Mouse (Mus musculus) lung, adult 2 months (tissue): ENCODE data around the gene Acad9. TPM values are rescaled to one million over a fixed set of nuclear protein-coding genes. Genes with fewer than 3 reads are reported as not detected.

Experiments used
- DNase-seq: peaks from one replicate; pipeline ENCODE4 v3.0.0; 2022
- H3K4me1 ChIP-seq: fragments of 200-500 bp; 2 replicates; pipeline ENCODE4 v1.6.1; 2011; ENCODE audit warnings: low read length; ENCODE audit not compliant: control insufficient read depth, insufficient read depth
- H3K4me3 ChIP-seq: fragments of 200-500 bp; replicated peaks from 2 replicates; pipeline ENCODE3; 2011; ENCODE audit warnings: low read depth, mild to moderate bottlenecking, control low read depth, low read length; ENCODE audit errors: extremely low read depth
- CTCF ChIP-seq: fragments of 200-500 bp; IDR thresholded peaks from 2 replicates; pipeline ENCODE4 v1.5.1; 2011; ENCODE audit warnings: mild to moderate bottlenecking, low read length, control low read depth; ENCODE audit not compliant: insufficient read depth
- POLR2A ChIP-seq: fragments of 200-500 bp; IDR thresholded peaks from 2 replicates; pipeline ENCODE4 v1.6.1; 2011; ENCODE audit warnings: low read depth, mild to moderate bottlenecking, control low read depth, low read length, borderline replicate concordance; ENCODE audit errors: extremely low read depth
- WGBS: fragments of 180-500 bp; shearing (Covaris S2); methylation state at CpG from one replicate; pipeline ENCODE4 v1.1.7; 2018; 5-methylcytosine and 5-hydroxymethylcytosine counted together
- polyA plus RNA-seq: library from polyadenylated mRNA; depleted of rRNA; stranded (reverse); fragments of >200 nt; gene quantifications from 2 replicates; pipeline ENCODE4 v1.2.3, GENCODE M21; 2012; rRNA removed

Acad9 gene
- 9.6 and 17.1 TPM in 2 replicates for polyA plus RNA-seq

- Histone ChIP-seq H3K4me1 (peaks cover 5% of the 10 kb centered on the region; the same call in 1 of the 2 replicates), H3K4me3 (peak within 1 kb of the TSS; percentile 82)
- TF ChIP-seq CTCF (no peak), POLR2A (peak; percentile 90; the same call in 1 of the 2 replicates)
- peak; percentile 94 for DNase-seq
- under 1% methylated on average over 49 of the region's 49 CpGs for WGBS
Measured at GRCm38 (mm10) chr3:36065843-36066651, at the start of gene Acad9. Gene Acad9 (plus strand): TSS chr3:36065979.

GRCm38 (mm10) chr3:36025732-36026131 is 40.0 kb upstream of the Acad9 start:
- Histone ChIP-seq H3K4me1 (no peaks in the 10 kb centered on the region), H3K4me3 (no peak overlapping the region)
- TF ChIP-seq CTCF (no peak), POLR2A (no peak)
- DNase-seq, result no peak
- 70% methylated on average over 6 of the region's 6 CpGs for WGBS

- no peak for DNase-seq
- 84% methylated on average over 4 of the region's 4 CpGs for WGBS
- TF ChIP-seq CTCF, result no peak
- TF ChIP-seq POLR2A, result no peak
- no peaks in the 10 kb centered on the region for H3K4me1 ChIP-seq
- no peak overlapping the region for H3K4me3 ChIP-seq
Measured at GRCm38 (mm10) chr3:36029993-36030392, 35.8 kb upstream of the Acad9 start.

DNA sequence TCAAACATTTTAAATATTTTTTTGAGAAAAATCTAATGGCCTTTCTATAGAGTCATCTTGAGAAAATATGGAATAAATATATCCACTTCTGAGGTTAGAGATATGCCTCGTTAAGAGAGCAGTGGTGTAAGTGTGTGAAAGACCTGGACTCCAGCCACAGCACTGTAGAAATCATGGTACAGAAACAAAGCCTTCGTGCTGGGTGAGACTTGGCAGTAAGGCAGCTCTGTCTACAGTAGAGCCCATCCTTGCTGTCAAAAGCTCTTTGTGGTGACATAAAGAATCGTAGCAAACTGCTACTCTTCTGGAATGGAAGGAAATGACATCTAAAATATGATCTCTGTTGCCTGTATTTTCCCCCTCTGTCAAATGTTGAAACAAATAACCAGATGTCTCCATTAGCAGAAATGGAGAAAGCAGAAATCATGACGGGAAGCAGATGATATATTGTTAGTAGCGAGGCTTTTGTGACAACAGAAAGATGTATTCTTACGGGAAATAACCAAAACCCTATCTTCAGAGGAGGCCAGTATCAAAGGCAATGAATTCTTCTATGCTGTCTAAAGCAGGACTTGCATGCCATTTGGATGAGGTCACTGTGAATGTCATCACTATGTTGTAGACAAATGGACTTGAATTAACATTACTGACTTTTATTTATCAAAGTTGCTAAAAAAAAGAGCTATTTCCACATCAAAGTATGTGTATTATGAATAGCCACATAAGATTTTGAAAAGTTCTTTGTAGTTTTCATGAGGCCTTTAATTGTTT is 33.9 kb upstream of the Acad9 start:
- Histone ChIP-seq H3K4me1 (no peaks in the 10 kb centered on the region), H3K4me3 (no peak overlapping the region)
- no peak for DNase-seq
- 38% methylated on average over 6 of the region's 6 CpGs for WGBS
- no peak for TF ChIP-seq CTCF
- no peak for TF ChIP-seq POLR2A

DNA sequence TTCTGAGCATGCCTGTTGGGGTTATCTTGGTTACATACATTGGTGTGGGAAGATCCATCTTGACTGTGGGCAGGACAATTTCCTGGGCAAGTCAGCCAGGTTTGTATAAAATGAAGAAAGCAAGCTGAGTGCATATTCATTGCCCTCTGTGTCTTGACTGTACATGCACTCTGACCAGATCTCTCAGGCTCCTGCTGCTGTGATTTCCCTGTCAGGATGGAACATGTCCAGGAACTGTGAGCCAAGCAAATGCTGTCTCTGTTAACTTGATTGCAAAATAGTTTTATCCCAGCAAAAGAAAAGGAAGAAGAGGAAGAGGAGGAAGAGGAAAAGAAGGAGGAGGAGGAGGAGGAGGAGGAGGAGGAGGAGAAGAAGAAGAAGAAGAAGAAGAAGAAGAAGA is 21.3 kb upstream of the Acad9 start:
- H3K4me1 ChIP-seq, result no peaks in the 10 kb centered on the region
- DNase-seq, result no peak
- no peak for TF ChIP-seq CTCF
- TF ChIP-seq POLR2A, result no peak
- no peak overlapping the region for H3K4me3 ChIP-seq

GRCm38 (mm10) chr3:36045086-36045485 is 20.7 kb upstream of the Acad9 start:
- Histone ChIP-seq H3K4me1 (no peaks in the 10 kb centered on the region), H3K4me3 (no peak overlapping the region)
- 54% methylated on average over 4 of the region's 4 CpGs for WGBS
- DNase-seq, result no peak
- TF ChIP-seq CTCF, result no peak
- TF ChIP-seq POLR2A, result no peak

DNA sequence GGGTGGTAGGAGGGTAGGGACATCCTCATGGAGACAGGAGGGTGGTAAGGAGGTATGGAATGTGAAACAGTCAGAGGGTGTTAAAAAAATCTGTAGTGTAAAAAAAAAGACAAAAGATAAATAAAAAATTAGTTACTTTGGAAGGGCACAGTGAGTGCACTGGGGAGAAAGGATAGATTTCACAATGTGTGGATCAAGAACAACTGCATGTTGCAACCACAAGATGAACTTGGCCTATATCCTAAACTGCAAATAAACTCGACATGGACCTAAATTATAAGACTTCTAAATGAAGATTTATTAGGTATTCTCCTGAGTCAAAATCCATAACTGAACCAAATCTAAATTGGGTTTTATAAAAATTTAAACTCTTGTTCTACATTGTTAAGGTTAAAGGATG is 16.7 kb upstream of the Acad9 start:
- no peak for DNase-seq
- WGBS, result 47% methylated on average over 1 of the region's 1 CpGs

DNA sequence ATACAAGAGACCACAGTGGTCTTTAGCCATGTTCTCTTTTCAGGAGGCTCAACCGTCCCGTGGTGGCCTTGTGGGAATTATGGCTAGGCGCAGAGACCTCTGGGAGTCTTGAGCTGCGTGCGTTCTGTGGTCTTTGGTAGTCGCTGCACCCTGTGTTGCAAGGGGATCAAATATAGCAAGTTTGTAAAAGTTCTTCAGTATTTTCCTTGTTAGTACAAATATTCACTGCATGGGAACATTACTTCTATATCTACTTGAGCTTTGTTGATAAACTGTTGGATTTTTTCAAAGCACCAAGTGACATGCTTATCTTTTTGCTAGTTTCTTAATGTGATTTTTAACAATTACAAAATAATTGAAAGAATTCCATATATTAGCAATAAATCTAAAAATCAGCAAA is 12.3 kb upstream of the Acad9 start, which contains the start of gene Ccdc144b:
Gene Ccdc144b, minus strand, starts transcription at position 101 of the 400 bp plus-strand sequence.
- WGBS, result 90% methylated on average over 6 of the region's 6 CpGs
- H3K4me3 ChIP-seq, result no peak within 1 kb of the TSS
- no peak for DNase-seq
- no peak for TF ChIP-seq CTCF
- TF ChIP-seq POLR2A, result no peak
- no peaks in the 10 kb centered on the region for H3K4me1 ChIP-seq

More for the DNA sequence above, 16.7 kb upstream of the Acad9 start:
- Histone ChIP-seq H3K4me3 (no peak overlapping the region), H3K4me1 (no peaks in the 10 kb centered on the region)
- TF ChIP-seq CTCF (no peak), POLR2A (no peak)

DNA sequence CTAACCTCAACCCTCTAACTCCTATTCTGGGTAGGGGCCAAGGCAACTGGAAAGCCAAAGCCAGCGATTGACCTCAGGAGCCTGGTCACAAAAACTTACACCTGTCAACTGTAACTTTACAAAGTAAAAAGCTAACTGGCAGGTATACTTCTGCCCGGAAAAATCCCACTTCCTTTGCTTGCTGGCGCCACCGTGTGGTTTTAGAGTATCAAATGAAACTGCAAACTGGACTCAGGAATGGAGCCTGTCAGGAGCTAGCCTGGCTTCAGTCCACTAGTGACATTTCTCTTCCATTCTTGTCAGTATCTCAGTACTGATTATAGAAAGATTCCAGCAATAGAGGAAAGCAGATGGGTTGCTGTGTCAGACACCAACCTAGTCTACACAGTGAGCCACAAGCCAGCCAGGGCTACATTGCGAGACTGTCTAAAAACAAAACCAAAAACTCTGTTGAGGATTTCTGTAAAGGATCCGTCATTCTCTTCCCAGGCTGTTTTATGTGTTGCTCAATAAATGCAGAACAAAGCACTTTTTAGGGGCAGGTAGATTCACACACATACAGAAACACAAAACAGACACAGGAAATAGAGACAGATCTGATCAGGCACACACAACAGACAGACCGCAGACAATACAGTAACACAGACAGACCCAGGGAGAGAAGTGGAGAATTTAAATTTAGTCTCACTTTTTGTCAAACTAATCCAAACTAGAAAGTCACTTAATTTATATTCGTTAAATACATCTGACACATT is 5.5 kb upstream of the Acad9 start:
- Histone ChIP-seq H3K4me1 (peaks cover 1% of the 10 kb centered on the region; the same call in 1 of the 2 replicates), H3K4me3 (no peak overlapping the region)
- 30% methylated on average over 8 of the region's 8 CpGs for WGBS
- TF ChIP-seq POLR2A (no peak), CTCF (peak; percentile 44; the same call in 1 of the 2 replicates)
- peak; percentile 69 for DNase-seq
